Mouse (Mus musculus): ENCODE results near the gene Sik2.

- TF ChIP-seq CTCF (IDR thresholded peaks at IDR 0.05) (no peak), EP300 (IDR thresholded peaks at IDR 0.05) (no peak)
These were observed 64.0 kb downstream of the Sik2 start for GRCm38 (mm10) chr9:50944826-50945225.

Data from lung, postnatal 0 days (tissue).